Mouse (Mus musculus) layer of hippocampus, adult 2 months (tissue): Measurements from ENCODE around the gene Lhfp. TPM values are rescaled to one million over a fixed set of nuclear protein-coding genes. Genes with fewer than 3 reads are reported as not detected.
A peak's percentile ranks its signal among the peaks of the same experiment; 100 is the strongest.

ENCODE experiments used
- DNase-seq, 2 experiments: peaks; one replicate each; pipeline ENCODE4 v3.0.0; 2022; ENCODE audit warnings: low spot score in 2 of 2
- H3K27ac ChIP-seq: fragments of 200-600 bp; 2 replicates; pipeline ENCODE4 v1.8.1; 2022
- H3K4me3 ChIP-seq: fragments of 200-600 bp; 2 replicates; pipeline ENCODE4 v1.8.1; 2022; ENCODE audit warnings: mild to moderate bottlenecking
- CTCF ChIP-seq: fragments of 200-600 bp; conservative IDR thresholded peaks from 2 replicates; pipeline ENCODE4 v1.8.1; 2022; ENCODE audit warnings: antibody characterized with exemption, mild to moderate bottlenecking, moderate library complexity
- total RNA-seq, 2 experiments: library from RNA; stranded (reverse); gene quantifications; 2 replicates each; pipeline ENCODE4 v1.2.3; 2021

Gene Lhfp
- total RNA-seq, 2 experiments from 2014 or later: 19.1 to 20.4 TPM

DNA sequence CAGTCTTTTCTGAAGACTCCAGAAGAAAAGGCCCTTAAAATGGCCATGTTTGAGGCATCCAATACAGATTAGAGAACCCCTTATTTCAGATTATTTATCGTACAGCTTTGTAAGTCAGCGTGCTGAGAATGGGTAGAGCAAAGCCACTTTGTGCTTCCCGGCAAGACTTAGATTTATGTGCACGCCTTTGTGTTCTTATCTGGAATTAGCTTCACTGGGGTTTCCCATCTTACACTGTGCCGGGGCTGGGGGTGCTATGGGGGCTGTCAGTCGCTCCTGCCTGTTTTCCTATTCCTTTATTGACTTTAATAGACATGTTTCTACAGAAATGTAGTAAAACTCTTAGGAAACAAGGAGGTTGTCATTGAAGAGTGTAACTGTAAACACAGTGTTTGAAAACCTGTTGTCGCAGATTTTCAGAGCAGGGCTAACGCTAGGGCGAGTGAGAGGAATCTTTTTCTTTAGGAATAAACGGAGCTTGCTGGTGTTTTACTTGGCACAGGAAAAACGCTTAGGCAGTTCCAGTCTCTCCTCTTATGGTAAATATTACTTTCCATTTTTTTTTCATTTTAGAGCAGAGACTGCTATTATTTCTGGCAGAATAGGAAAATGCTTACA lies 3.5 kb downstream of the Lhfp start:
- no peak for TF ChIP-seq CTCF
- Histone ChIP-seq H3K27ac (no peak overlapping the region), H3K4me3 (peak overlapping the region; percentile 29)
- DNase-seq: no peak

DNA sequence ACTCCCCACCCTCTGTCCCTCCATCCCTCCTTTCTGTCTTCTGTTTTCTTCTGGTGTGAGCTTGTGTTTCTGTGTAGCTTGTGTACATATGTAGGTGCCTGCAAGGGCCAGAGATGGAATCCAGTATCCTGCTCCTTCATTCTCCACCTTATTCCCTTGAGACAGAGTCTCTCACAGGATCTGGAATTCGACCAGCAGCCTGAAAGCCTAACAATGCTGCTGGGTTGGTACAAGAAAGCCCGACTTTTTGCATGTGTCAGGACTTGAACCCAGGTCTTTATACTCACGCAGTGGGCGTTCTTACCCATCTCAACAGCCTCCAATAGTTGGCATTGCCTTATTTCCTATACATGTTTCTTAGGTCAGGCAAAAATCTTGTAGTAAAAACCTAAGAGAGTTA lies 4.4 kb downstream of the Lhfp start:
- H3K27ac ChIP-seq: no peak overlapping the region
- DNase-seq: no peak
- TF ChIP-seq CTCF: no peak
- H3K4me3 ChIP-seq: no peak overlapping the region

DNA sequence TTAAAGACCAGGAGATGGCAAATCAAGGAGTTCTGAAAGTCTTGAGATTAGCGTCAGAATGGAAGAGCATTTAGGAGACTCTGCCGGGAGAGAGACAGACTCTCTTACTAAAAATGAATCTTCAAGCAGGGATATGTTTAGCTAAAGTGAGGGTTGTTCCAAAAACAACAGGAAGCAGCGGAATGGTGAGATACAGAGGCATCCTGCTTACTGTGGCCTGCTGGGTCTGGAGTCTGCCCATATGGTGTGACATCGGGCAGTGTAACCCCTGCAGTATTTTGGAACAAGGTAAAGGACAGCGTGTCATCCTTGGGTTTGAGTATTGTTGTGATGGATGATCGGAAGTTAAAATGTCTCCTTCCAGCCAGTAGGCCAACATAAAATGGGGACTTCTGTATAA lies 5.0 kb downstream of the Lhfp start:
- no peak overlapping the region for H3K4me3 ChIP-seq
- no peak overlapping the region for H3K27ac ChIP-seq
- no peak for TF ChIP-seq CTCF
- DNase-seq: no peak

DNA sequence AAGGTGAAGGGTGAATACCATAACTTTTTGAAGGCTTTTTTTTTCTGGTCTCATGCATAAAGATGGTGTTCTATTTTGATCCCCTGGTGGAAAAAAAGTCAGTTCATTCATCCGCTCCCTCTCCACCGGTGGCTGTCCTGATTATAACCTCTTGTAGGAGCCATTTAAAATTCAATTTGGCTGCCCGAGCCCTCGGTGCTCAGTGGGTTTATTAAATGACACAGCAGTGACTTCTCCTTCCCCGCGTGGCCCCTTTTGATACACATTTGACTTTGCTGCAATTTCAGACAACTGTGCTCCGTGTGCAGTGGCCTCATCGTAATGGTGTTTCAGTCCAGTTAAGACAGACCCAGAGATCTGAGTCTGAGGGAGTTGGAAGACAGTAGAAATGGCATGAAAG lies 11.1 kb downstream of the Lhfp start:
- no peak for DNase-seq
- H3K27ac ChIP-seq: no peak overlapping the region

DNA sequence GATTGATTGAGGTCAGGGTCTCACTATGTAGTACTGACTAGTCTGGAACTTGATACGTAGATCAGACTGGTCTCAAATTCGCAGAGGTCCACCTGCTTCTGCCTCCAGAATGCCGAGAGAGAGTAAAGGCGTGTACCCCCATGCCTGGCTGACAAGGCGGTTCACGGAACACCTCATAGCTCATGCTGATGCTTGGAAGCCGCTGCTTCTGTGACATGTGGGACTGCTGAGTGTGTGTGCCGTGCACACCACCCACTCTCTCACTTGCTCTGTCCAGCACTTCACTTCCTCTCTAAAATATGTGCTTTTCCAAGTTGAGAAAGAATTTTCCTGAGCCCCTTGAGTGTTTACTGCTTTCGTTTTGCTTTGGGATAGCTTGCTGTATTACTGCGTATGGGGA lies 15.1 kb downstream of the Lhfp start:
- no peak overlapping the region for H3K4me3 ChIP-seq
- TF ChIP-seq CTCF: no peak
- H3K27ac ChIP-seq: no peak overlapping the region
- no peak for DNase-seq

More for the DNA sequence above, 11.1 kb downstream of the Lhfp start:
- no peak for TF ChIP-seq CTCF
- H3K4me3 ChIP-seq: no peak overlapping the region

DNA sequence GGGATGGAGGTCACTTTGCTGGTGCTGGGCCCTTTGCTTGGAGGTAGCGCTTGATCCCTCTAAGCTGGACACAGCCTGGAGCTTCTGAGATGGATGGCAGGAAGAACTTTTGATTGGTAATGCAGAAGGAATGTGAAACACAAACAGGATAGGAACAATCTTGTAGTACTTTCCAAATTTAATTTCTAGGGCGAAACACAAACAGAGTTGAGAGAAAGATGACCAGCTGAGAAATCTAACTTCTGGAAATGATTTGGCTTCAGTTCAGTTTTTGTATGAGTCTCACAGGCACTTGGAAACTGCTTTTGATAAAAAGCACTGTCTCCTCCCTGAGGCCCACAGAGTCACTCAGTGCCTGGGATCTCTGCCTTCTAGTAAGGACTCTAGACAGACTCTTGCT lies 18.6 kb downstream of the Lhfp start:
- no peak for TF ChIP-seq CTCF
- Histone ChIP-seq H3K27ac (no peak overlapping the region), H3K4me3 (no peak overlapping the region)
- no peak for DNase-seq

DNA sequence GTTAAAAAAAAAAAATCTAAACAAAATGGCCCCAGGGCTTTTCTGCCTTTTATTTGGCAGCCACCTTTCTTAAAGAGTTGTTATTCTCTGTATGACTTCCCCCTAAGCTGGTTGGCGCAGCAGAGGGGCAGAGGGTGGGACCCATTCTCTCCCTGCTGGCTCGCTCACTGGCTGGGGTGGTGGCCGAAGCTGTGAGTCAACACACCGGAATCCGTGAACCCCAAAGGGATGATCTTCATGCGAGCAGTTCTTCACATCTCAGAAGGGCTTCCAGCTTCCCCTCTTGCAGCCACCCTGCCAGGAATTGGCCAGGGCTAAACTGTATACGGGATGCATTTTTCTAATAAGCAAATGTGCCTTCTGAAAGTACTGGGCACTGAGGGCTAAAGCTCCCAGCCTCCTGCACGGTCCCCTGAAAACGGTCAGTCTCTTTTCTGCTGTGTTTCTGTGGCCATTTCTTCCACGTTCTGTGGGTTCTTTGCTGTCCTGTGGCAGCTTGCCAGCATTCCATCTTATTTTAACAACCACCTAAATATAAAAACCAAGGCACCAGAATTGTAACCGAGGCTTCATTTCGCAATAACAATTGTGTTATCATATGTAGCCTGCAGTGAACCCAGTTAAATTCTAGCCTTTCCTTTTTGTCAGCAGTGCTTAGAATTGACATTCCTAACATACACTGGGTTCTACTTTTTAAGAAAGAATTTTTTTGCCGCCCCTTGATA lies 22.3 kb downstream of the Lhfp start:
- no peak for TF ChIP-seq CTCF
- Histone ChIP-seq H3K4me3 (no peak overlapping the region), H3K27ac (no peak overlapping the region)
- DNase-seq: no peak

DNA sequence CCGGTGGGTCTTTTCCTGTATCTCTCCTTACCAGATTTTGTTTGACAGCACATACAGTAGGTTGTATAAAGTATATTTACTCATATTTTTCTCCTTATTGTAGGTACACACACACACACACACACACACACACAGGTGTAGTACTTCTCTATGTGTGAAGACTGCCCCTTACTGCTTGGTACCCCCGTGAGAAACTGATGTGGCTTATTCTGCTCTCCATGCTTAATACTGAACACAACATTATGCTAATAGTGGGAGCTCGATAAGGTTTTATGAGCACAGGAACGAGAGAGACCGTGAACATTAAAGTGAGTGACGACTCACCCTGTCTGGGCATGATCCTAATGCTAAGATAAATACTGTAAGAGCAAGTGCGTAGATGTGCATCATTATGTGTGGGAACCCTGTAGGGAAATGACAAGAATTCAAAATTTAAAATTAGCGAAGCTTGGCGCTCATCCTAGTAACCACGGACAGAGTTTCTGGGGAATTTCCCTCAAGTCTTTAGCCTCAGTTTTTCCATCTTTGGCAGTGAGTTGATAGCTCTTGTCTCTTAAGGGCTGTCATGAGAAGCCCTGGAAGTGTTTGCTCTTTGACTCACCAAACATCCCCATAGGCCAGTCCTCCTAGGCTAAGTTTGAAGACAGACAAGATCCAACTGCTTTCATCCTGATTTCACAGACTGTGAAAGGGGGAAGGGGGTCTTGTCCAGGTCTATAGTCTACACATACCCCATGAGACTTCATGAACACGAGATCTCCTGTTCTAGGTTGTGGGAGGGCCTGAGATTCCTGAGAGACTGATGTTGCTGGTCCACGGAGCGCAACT lies 24.2 kb downstream of the Lhfp start:
- no peak for TF ChIP-seq CTCF

DNA sequence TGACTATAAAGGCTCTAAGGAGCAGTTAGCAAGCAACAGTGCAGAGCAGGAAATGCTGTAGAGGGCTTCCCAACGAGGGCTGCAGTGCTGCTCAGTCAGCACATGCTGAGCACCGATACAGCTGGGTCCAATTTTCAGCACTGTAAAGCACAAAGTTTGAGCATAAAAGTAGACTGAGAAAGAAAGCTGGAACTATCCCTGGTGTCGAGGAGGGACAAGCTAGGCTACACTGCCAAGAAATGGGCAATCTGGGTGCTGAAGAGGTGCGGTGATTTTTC lies 24.7 kb downstream of the Lhfp start:
- DNase-seq: no peak
- H3K27ac ChIP-seq: no peak overlapping the region
- H3K4me3 ChIP-seq: no peak overlapping the region
- no peak for TF ChIP-seq CTCF

More for the DNA sequence above, 24.2 kb downstream of the Lhfp start:
- DNase-seq: no peak
- Histone ChIP-seq H3K4me3 (no peak overlapping the region), H3K27ac (no peak overlapping the region)

DNA sequence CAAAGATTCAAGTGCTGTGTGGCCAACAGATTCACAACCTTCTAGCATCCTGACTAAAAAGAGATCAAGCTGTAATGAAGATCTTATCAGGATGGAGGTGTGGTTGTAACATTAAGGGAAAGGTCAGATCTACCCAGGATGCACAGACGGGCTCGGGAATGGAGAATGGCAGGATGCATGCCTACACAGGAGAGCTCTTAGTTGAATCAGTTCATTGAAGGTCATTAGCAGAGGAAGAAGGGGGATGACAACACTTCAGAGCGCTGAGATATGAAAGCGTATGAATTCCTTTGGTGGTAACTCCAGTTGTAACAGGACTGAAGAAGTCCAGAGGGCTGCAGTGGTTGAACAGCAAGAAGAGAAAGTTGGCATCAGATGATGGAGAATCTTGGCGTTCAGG lies 27.1 kb downstream of the Lhfp start:
- TF ChIP-seq CTCF: no peak
- H3K27ac ChIP-seq: no peak overlapping the region
- H3K4me3 ChIP-seq: no peak overlapping the region
- DNase-seq: no peak

DNA sequence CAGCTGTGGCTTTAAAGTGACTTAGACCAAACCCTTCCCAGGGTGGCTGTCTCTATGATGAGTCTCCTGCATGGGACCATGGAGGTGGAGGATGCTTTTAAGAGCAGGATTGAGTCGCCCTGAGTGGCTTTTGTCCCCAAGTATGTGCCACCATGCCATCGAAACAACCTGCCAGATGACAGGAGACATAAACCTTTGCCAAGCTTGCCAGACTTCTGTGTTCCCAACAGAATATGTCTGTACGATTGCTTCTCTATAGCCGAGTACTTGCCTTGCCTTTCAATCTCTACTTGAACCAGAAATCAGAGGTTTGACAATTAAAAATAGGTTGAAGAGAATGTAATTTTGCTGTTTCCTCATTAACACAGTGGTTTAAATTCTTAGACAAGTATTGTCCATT lies 32.9 kb downstream of the Lhfp start:
- no peak overlapping the region for H3K4me3 ChIP-seq
- no peak for DNase-seq
- TF ChIP-seq CTCF: no peak
- no peak overlapping the region for H3K27ac ChIP-seq

DNA sequence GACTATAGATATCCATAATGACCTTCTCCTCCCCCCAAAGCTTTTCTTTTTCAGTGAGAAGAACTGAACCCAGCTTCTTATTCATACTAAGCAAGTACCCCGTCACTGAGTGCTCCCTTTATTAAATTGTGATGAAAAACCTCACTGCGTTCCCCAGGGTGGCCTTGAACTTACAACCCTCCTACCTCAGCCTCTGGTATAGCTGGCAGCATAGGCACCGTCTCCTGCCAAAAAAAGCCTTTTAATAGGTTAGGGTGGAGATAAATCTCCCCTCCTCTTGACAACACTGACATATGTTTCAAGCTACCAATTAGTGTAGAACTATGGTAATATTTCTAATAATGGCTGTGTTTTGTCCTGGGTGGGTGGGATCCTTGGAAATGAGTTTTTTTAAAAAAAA lies 33.4 kb downstream of the Lhfp start:
- no peak for DNase-seq
- H3K4me3 ChIP-seq: no peak overlapping the region
- H3K27ac ChIP-seq: no peak overlapping the region
- TF ChIP-seq CTCF: no peak

DNA sequence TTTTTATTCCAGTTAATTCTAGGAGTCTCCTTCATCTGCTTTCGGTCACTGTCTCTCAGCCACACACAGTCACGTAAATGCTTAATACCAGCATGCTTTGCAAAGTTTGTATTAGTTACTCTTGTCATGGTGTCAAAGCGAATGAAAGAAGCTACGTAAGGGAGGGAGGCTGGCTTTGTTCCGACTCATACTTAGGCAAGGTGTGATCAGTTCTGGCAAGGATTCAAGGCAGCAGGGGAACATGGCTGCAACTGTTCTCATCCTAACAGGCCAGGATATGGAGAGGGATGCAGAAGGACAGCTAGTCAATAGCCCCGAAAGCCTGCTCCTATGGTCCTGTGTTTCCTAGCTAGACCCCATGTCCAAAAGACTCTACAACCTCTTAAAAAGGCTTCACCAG lies 39.0 kb downstream of the Lhfp start:
- H3K27ac ChIP-seq: no peak overlapping the region
- no peak for DNase-seq
- no peak for TF ChIP-seq CTCF
- no peak overlapping the region for H3K4me3 ChIP-seq

DNA sequence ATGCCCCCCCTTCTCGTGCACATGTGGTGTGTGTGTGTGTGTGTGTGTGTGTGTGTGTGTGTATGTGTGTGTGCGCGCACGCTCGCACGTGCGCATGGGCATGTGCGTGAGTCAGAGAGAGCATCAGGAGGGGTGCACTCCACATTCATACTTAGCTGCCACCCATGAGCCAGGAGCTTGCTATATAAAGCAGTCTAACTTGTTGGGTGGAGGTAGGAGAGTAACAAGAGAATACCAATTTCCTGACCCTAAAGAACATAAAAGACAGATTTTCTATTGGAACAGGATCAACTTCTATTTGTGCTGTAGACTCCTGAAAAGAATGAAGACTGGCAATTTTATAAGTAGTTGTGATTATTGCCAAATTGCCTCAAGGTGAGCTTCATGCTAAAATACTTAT lies 39.4 kb downstream of the Lhfp start:
- H3K27ac ChIP-seq: no peak overlapping the region
- no peak for DNase-seq
- no peak for TF ChIP-seq CTCF
- no peak overlapping the region for H3K4me3 ChIP-seq
